Mouse (Mus musculus): Measurements from ENCODE around the gene Epor. TPM values are rescaled to one million over a fixed set of nuclear protein-coding genes. Genes with fewer than 3 reads are reported as not detected.

The Epor gene
- polyA plus RNA-seq, 1 experiment: 152 TPM

- Histone ChIP-seq H3K4me1 (ENCODE audit: control insufficient read depth, insufficient read depth, low read length) (no peaks in the 10 kb centered on the region), H3K4me3 (replicated peaks; ENCODE audit: control insufficient read depth, low read depth, low read length) (no peak overlapping the region), H3K27ac (ENCODE audit: control insufficient read depth, insufficient read depth, low read depth, low read length, poor library complexity) (no peak overlapping the region)
- WGBS: 31% methylated on average over 2 of the region's 2 CpGs
- TF ChIP-seq POLR2A (IDR thresholded peaks at IDR 0.05; ENCODE audit: borderline replicate concordance, control insufficient read depth, low read depth, low read length): no peak
- peak; percentile 75 for TF ChIP-seq CTCF (IDR thresholded peaks at IDR 0.05; ENCODE audit: control insufficient read depth, insufficient read depth, low read length)
These were observed 14.7 kb upstream of the Epor start for GRCm38 (mm10) chr9:21977972-21978371.

- Histone ChIP-seq H3K4me1 (ENCODE audit: control insufficient read depth, insufficient read depth, low read length) (no peaks in the 10 kb centered on the region), H3K27ac (ENCODE audit: control insufficient read depth, insufficient read depth, low read depth, low read length, poor library complexity) (no peak overlapping the region), H3K4me3 (replicated peaks; ENCODE audit: control insufficient read depth, low read depth, low read length) (no peak overlapping the region)
- no peak for TF ChIP-seq POLR2A (IDR thresholded peaks at IDR 0.05; ENCODE audit: borderline replicate concordance, control insufficient read depth, low read depth, low read length)
- no peak for TF ChIP-seq CTCF (IDR thresholded peaks at IDR 0.05; ENCODE audit: control insufficient read depth, insufficient read depth, low read length)
- 66% methylated on average over 5 of the region's 5 CpGs for whole genome bisulfite sequencing
These were observed 14.0 kb upstream of the Epor start for GRCm38 (mm10) chr9:21977331-21977730.

- 81% methylated on average over 10 of the region's 10 CpGs for WGBS
- TF ChIP-seq POLR2A (IDR thresholded peaks at IDR 0.05; ENCODE audit: borderline replicate concordance, control insufficient read depth, low read depth, low read length): no peak
- TF ChIP-seq CTCF (IDR thresholded peaks at IDR 0.05; ENCODE audit: control insufficient read depth, insufficient read depth, low read length): no peak
These were observed 13.4 kb upstream of the Epor start for GRCm38 (mm10) chr9:21976626-21977175.

GRCm38 (mm10) chr9:21969304-21969703, 6.0 kb upstream of the Epor start:
- no peak overlapping the region for H3K27ac ChIP-seq (ENCODE audit: control insufficient read depth, insufficient read depth, low read depth, low read length, poor library complexity)
- TF ChIP-seq POLR2A (IDR thresholded peaks at IDR 0.05; ENCODE audit: borderline replicate concordance, control insufficient read depth, low read depth, low read length): no peak
- no peak for TF ChIP-seq CTCF (IDR thresholded peaks at IDR 0.05; ENCODE audit: control insufficient read depth, insufficient read depth, low read length)
- no peak overlapping the region for H3K4me3 ChIP-seq (replicated peaks; ENCODE audit: control insufficient read depth, low read depth, low read length)
- 50% methylated on average over 4 of the region's 4 CpGs for WGBS
- no peaks in the 10 kb centered on the region; the same call in 1 of the 2 replicates for H3K4me1 ChIP-seq (ENCODE audit: control insufficient read depth, insufficient read depth, low read length)

More at GRCm38 (mm10) chr9:21976626-21977175, 13.4 kb upstream of the Epor start:
- no peak overlapping the region for H3K27ac ChIP-seq (ENCODE audit: control insufficient read depth, insufficient read depth, low read depth, low read length, poor library complexity)
- no peak overlapping the region for H3K4me3 ChIP-seq (replicated peaks; ENCODE audit: control insufficient read depth, low read depth, low read length)
- H3K4me1 ChIP-seq (ENCODE audit: control insufficient read depth, insufficient read depth, low read length): no peaks in the 10 kb centered on the region

GRCm38 (mm10) chr9:21968883-21969282, 5.6 kb upstream of the Epor start:
- Histone ChIP-seq H3K4me3 (replicated peaks; ENCODE audit: control insufficient read depth, low read depth, low read length) (no peak overlapping the region), H3K27ac (ENCODE audit: control insufficient read depth, insufficient read depth, low read depth, low read length, poor library complexity) (no peak overlapping the region), H3K4me1 (ENCODE audit: control insufficient read depth, insufficient read depth, low read length) (no peaks in the 10 kb centered on the region; the same call in 1 of the 2 replicates)
- TF ChIP-seq CTCF (IDR thresholded peaks at IDR 0.05; ENCODE audit: control insufficient read depth, insufficient read depth, low read length): no peak
- TF ChIP-seq POLR2A (IDR thresholded peaks at IDR 0.05; ENCODE audit: borderline replicate concordance, control insufficient read depth, low read depth, low read length): no peak
- 15% methylated on average over 6 of the region's 6 CpGs for WGBS

- TF ChIP-seq POLR2A (IDR thresholded peaks at IDR 0.05; ENCODE audit: borderline replicate concordance, control insufficient read depth, low read depth, low read length): peak; percentile 75
- no peak for TF ChIP-seq CTCF (IDR thresholded peaks at IDR 0.05; ENCODE audit: control insufficient read depth, insufficient read depth, low read length)
These were observed 768 bp downstream of the Epor start for GRCm38 (mm10) chr9:21962416-21963059.

GRCm38 (mm10) chr9:21962010-21962409, 1.3 kb downstream of the Epor start:
- no peak for TF ChIP-seq CTCF (IDR thresholded peaks at IDR 0.05; ENCODE audit: control insufficient read depth, insufficient read depth, low read length)
- no peak for TF ChIP-seq POLR2A (IDR thresholded peaks at IDR 0.05; ENCODE audit: borderline replicate concordance, control insufficient read depth, low read depth, low read length)
- Histone ChIP-seq H3K4me1 (ENCODE audit: control insufficient read depth, insufficient read depth, low read length) (no peaks in the 10 kb centered on the region; the same call in 1 of the 2 replicates), H3K27ac (ENCODE audit: control insufficient read depth, insufficient read depth, low read depth, low read length, poor library complexity) (peak overlapping the region; percentile 75), H3K4me3 (replicated peaks; ENCODE audit: control insufficient read depth, low read depth, low read length) (peak overlapping the region; percentile 67)
- 3% methylated on average over 15 of the region's 15 CpGs for WGBS

More at GRCm38 (mm10) chr9:21962416-21963059, 768 bp downstream of the Epor start:
- Histone ChIP-seq H3K27ac (ENCODE audit: control insufficient read depth, insufficient read depth, low read depth, low read length, poor library complexity) (peak overlapping the region; percentile 75), H3K4me1 (ENCODE audit: control insufficient read depth, insufficient read depth, low read length) (no peaks in the 10 kb centered on the region; the same call in 1 of the 2 replicates), H3K4me3 (replicated peaks; ENCODE audit: control insufficient read depth, low read depth, low read length) (peak overlapping the region; percentile 67)
- WGBS: 5% methylated on average over 34 of the region's 34 CpGs

- WGBS: 4% methylated on average over 35 of the region's 35 CpGs
- no peaks in the 10 kb centered on the region; the same call in 1 of the 2 replicates for H3K4me1 ChIP-seq (ENCODE audit: control insufficient read depth, insufficient read depth, low read length)
These were observed 1.8 kb downstream of the Epor start for GRCm38 (mm10) chr9:21961366-21961980.

More at GRCm38 (mm10) chr9:21961366-21961980, 1.8 kb downstream of the Epor start:
- Histone ChIP-seq H3K4me3 (replicated peaks; ENCODE audit: control insufficient read depth, low read depth, low read length) (peak overlapping the region; percentile 67), H3K27ac (ENCODE audit: control insufficient read depth, insufficient read depth, low read depth, low read length, poor library complexity) (peak overlapping the region; percentile 75; the same call in 1 of the 2 replicates)
- TF ChIP-seq POLR2A (IDR thresholded peaks at IDR 0.05; ENCODE audit: borderline replicate concordance, control insufficient read depth, low read depth, low read length) (no peak; the same call in 1 of the 2 replicates), CTCF (IDR thresholded peaks at IDR 0.05; ENCODE audit: control insufficient read depth, insufficient read depth, low read length) (no peak)
